Mouse (Mus musculus) stomach, postnatal 0 days (tissue): ENCODE results near the gene Chn2.

Source experiments
- CTCF ChIP-seq: IDR thresholded peaks from 2 replicates; pipeline ENCODE4 v1.5.1; 2016; ENCODE audit warnings: antibody characterized with exemption, low read depth, mild to moderate bottlenecking, moderate library complexity
- EP300 ChIP-seq: optimal IDR thresholded peaks from 2 replicates; pipeline ENCODE3; 2016; ENCODE audit warnings: antibody characterized with exemption

DNA sequence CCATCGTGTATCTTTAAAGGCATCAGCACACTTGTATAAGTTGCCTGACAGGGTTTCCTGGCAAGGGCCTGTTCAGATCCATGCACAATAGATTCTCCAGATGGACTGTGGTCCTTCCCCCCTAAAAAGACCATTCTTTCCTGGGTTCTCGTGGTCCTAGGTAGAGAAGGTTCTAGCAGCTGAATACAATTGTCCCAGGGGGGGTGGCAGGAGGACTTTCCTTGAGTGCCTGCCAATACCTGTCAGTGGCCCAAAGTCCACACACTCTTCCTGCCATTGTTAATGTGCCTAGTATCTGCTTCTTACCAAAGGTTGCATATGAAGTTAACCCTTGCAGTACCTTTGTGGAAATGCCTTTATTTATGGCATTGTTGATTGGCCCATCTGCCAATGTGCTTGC is 257.9 kb downstream of the Chn2 start:
- TF ChIP-seq CTCF (no peak), EP300 (no peak)
